Mouse (Mus musculus) cerebellum, adult (tissue): ENCODE measurements at regions not wholly inside any gene's neighbourhood (a gene's known extent, or its start where the extent isn't known, plus 50 kb on each side); places are given as distances from the start of the nearest gene placed in this dataset.

Source experiments
- ATAC-seq: cut with Nextera tagmentation; 2 replicates; pipeline ENCODE4 v1.9.2; 2017; ENCODE audit warnings: mild to moderate bottlenecking, moderate library complexity, mixed read lengths; ENCODE audit not compliant: insufficient number of reproducible peaks, low FRiP score, low TSS enrichment

- ATAC-seq, result no peak
These were observed 51.3 kb upstream of the Serbp1 start for GRCm38 (mm10) chr6:67186537-67187274.

- no peak for ATAC-seq
These were observed 53.3 kb upstream of the Serbp1 start for GRCm38 (mm10) chr6:67184662-67185061.

- no peak for ATAC-seq
These were observed 54.3 kb upstream of the Serbp1 start for GRCm38 (mm10) chr6:67183481-67184215.

GRCm38 (mm10) chr6:67182453-67182852 lies 55.5 kb upstream of the Serbp1 start:
- no peak for ATAC-seq

GRCm38 (mm10) chr6:67181459-67181858 lies 56.5 kb upstream of the Serbp1 start:
- no peak for ATAC-seq

GRCm38 (mm10) chr6:67179416-67179815 lies 58.6 kb upstream of the Serbp1 start:
- ATAC-seq, result peak; percentile 26; the same call in 1 of the 2 replicates

GRCm38 (mm10) chr6:67178531-67178930 lies 59.4 kb upstream of the Serbp1 start:
- no peak for ATAC-seq

- no peak for ATAC-seq
These were observed 59.9 kb upstream of the Serbp1 start for GRCm38 (mm10) chr6:67178101-67178500.

- peak; percentile 29; the same call in 1 of the 2 replicates for ATAC-seq
These were observed 67.4 kb upstream of the Serbp1 start for GRCm38 (mm10) chr6:67170674-67170946.

- ATAC-seq, result peak; percentile 89
These were observed 67.9 kb upstream of the Serbp1 start for GRCm38 (mm10) chr6:67169873-67170673.

- ATAC-seq, result no peak
These were observed 69.2 kb upstream of the Serbp1 start for GRCm38 (mm10) chr6:67168803-67169202.

- ATAC-seq, result peak; percentile 83
These were observed 69.8 kb upstream of the Serbp1 start for GRCm38 (mm10) chr6:67168031-67168777.

- no peak for ATAC-seq
These were observed 72.9 kb upstream of the Serbp1 start for GRCm38 (mm10) chr6:67165091-67165490.

- ATAC-seq, result no peak
These were observed 74.0 kb upstream of the Serbp1 start for GRCm38 (mm10) chr6:67163947-67164346.

- ATAC-seq, result no peak
These were observed 75.2 kb upstream of the Serbp1 start for GRCm38 (mm10) chr6:67162814-67163213.

GRCm38 (mm10) chr6:67161610-67162009 lies 76.4 kb upstream of the Serbp1 start:
- no peak for ATAC-seq

GRCm38 (mm10) chr6:67160564-67160963 lies 77.4 kb upstream of the Serbp1 start:
- ATAC-seq, result no peak

- ATAC-seq, result no peak
These were observed 78.1 kb upstream of the Serbp1 start for GRCm38 (mm10) chr6:67159726-67160523.

GRCm38 (mm10) chr6:67159224-67159623 lies 78.8 kb upstream of the Serbp1 start:
- ATAC-seq, result no peak

GRCm38 (mm10) chr6:67158765-67159164 lies 79.2 kb upstream of the Serbp1 start:
- ATAC-seq, result peak; percentile 87
